Mouse (Mus musculus) thymus, postnatal 14 days (tissue): Measurements from ENCODE around the gene Nt5m.

Source experiments
- DNase-seq: peaks from one replicate; pipeline ENCODE4 v3.0.0; 2021

Gene Nt5m

GRCm38 (mm10) chr11:59846311-59846710, 7.1 kb downstream of the Nt5m start:
- no peak for DNase-seq

GRCm38 (mm10) chr11:59847131-59847530, 7.9 kb downstream of the Nt5m start:
- peak; percentile 72 for DNase-seq

- DNase-seq, result peak; percentile 73
Observed at GRCm38 (mm10) chr11:59847891-59848884, 8.9 kb downstream of the Nt5m start.

- DNase-seq, result no peak
Observed at GRCm38 (mm10) chr11:59852865-59853264, 13.6 kb downstream of the Nt5m start.

GRCm38 (mm10) chr11:59860467-59860866, 21.2 kb downstream of the Nt5m start:
- DNase-seq, result no peak

- DNase-seq, result no peak
Observed at GRCm38 (mm10) chr11:59864316-59864715, 25.1 kb downstream of the Nt5m start.

- no peak for DNase-seq
Observed at GRCm38 (mm10) chr11:59872124-59872523, 32.9 kb downstream of the Nt5m start.

GRCm38 (mm10) chr11:59880031-59880430, 40.8 kb downstream of the Nt5m start:
- DNase-seq, result peak; percentile 64

- peak; percentile 53 for DNase-seq
Observed at GRCm38 (mm10) chr11:59885217-59885986, 46.2 kb downstream of the Nt5m start.

- DNase-seq, result no peak
Observed at GRCm38 (mm10) chr11:59886952-59887351, 47.7 kb downstream of the Nt5m start.

- DNase-seq, result no peak
Observed at GRCm38 (mm10) chr11:59888151-59888550, 48.9 kb downstream of the Nt5m start.

- no peak for DNase-seq
Observed at GRCm38 (mm10) chr11:59891854-59892253, 52.6 kb downstream of the Nt5m start.

- peak; percentile 42 for DNase-seq
Observed at GRCm38 (mm10) chr11:59893153-59893788, 54.0 kb downstream of the Nt5m start.

- no peak for DNase-seq
Observed at GRCm38 (mm10) chr11:59894916-59895315, 55.7 kb downstream of the Nt5m start.

GRCm38 (mm10) chr11:59895316-59895715, 56.1 kb downstream of the Nt5m start:
- DNase-seq, result no peak

- DNase-seq, result no peak
Observed at GRCm38 (mm10) chr11:59897981-59898599, 58.8 kb downstream of the Nt5m start.

GRCm38 (mm10) chr11:59899711-59900685, 60.8 kb downstream of the Nt5m start:
- DNase-seq, result no peak

- DNase-seq, result no peak
Observed at GRCm38 (mm10) chr11:59900995-59901394, 61.7 kb downstream of the Nt5m start.

- no peak for DNase-seq
Observed at GRCm38 (mm10) chr11:59902045-59902726, 62.9 kb downstream of the Nt5m start.

- no peak for DNase-seq
Observed at GRCm38 (mm10) chr11:59906521-59907123, 67.4 kb downstream of the Nt5m start.
